Mouse (Mus musculus) inflammation-experienced regulatory T-cells, adult 6 months (primary cell): Measurements from ENCODE around the gene Plcl2. TPM values are rescaled to one million over a fixed set of nuclear protein-coding genes. Genes with fewer than 3 reads are reported as not detected.

Source experiments
- polyA plus RNA-seq, 3 experiments: library from polyadenylated mRNA; unstranded; fragments of 100-300 nt; shearing (Covaris generic); gene quantifications; one replicate each; pipeline ENCODE4 v1.2.1; 2017

Gene Plcl2
- polyA plus RNA-seq, 3 experiments from 2014 or later = 8.8 to 11.9 (median 9.4) TPM

Other genes starting within 250 kb of the Plcl2 start
- under 1 TPM in 1 of 3 experiments, not detected in 2; 0.39 TPM for gene Dazl, start 215.8 kb upstream of the Plcl2 start, polyA plus RNA-seq